Mouse (Mus musculus) lung, adult 2 months (tissue): Measurements from ENCODE around the gene Mylpf.

Experiments
- CTCF ChIP-seq: fragments of 200-500 bp; IDR thresholded peaks from 2 replicates; pipeline ENCODE4 v1.5.1; 2011; ENCODE audit warnings: mild to moderate bottlenecking, low read length, control low read depth; ENCODE audit not compliant: insufficient read depth
- POLR2A ChIP-seq: fragments of 200-500 bp; IDR thresholded peaks from 2 replicates; pipeline ENCODE4 v1.6.1; 2011; ENCODE audit warnings: low read depth, mild to moderate bottlenecking, control low read depth, low read length, borderline replicate concordance; ENCODE audit errors: extremely low read depth

- peak; percentile 46 for TF ChIP-seq CTCF
- TF ChIP-seq POLR2A = no peak
Observed at GRCm38 (mm10) chr7:127213485-127213884, 4.8 kb downstream of the Mylpf start.
